Mouse (Mus musculus): ENCODE measurements around the gene Pcyt2. TPM values are rescaled to one million over a fixed set of nuclear protein-coding genes. Genes with fewer than 3 reads are reported as not detected.

Gene Pcyt2
- polyA plus RNA-seq, 1 experiment from 2014 or later: 73.2 TPM

DNA sequence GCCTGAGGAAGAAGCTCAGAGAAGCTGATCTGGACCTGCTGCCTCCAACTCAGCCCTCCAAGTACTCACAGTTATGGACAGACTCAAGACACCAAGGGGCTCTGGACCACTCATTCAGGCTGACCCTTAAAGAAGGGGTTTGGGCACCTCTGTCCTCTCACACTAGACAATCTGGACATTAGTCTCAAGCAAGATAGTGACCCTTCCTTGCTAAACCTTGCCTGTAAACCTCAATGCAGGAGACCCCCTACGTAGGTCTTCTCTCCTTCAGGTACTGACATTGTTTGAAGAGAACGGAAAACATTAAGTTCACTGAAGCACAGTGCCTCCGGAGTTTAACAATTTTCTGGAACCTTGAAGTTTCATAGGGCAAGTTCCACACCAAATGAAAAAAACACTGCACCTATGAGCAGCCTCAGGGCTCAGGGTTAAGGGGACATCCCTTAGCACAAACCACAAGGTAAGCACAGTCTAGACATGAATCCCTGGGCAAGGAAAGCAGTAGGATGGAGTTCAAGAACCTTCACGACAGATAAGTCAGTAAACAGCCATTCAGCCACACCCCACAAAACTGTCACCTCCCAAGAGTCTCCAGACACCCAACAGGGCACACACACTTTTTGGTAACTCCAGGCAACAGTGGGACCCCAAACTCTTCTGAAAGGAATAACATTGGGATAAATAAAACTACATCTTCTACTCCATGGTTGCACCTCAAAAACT is 14.2 kb upstream of the Pcyt2 start:
- H3K4me1 ChIP-seq (ENCODE audit: control insufficient read depth in 2 of 2, insufficient read depth in 2 of 2, low read length in 2 of 2): peaks cover 25 to 31% of the 10 kb centered on the region in 2 experiments
- H3K36me3 ChIP-seq (ENCODE audit: control insufficient read depth, insufficient read depth, low read length): peaks cover 21% of the 10 kb centered on the region
- peak overlapping the region; percentile 76 for H3K4me2 ChIP-seq (ENCODE audit: low read length)
- peak overlapping the region; percentile 87 to 92 for H3K4me3 ChIP-seq (ENCODE audit: control insufficient read depth in 1 of 2, insufficient read depth in 1 of 2, low read depth in 1 of 2, low read length in 2 of 2)
- WGBS: 69% methylated on average over 4 of the region's 4 CpGs
- H3K27me3 ChIP-seq (ENCODE audit: control insufficient read depth, insufficient read depth, low read length): no peaks in the 10 kb centered on the region
- no peaks in the 10 kb centered on the region for H3K9me3 ChIP-seq (ENCODE audit: control insufficient read depth, low read length)
- no peak for ATAC-seq (ENCODE audit: insufficient number of reproducible peaks, insufficient read depth, low FRiP score, low read depth)
- H3K9ac ChIP-seq (ENCODE audit: low read length): peak overlapping the region; percentile 94
- peak overlapping the region; percentile 17 to 86; a peak in 3 of 4 replicates for H3K27ac ChIP-seq (replicated peaks in 1 of 2; ENCODE audit: control insufficient read depth in 1 of 2, insufficient read depth in 1 of 2, low read depth in 2 of 2, low read length in 2 of 2)

- peak overlapping the region; percentile 76 for H3K4me2 ChIP-seq (ENCODE audit: low read length)
- H3K9ac ChIP-seq (ENCODE audit: low read length): peak overlapping the region; percentile 94
- H3K4me3 ChIP-seq (ENCODE audit: control insufficient read depth in 1 of 2, insufficient read depth in 1 of 2, low read depth in 1 of 2, low read length in 2 of 2): peak overlapping the region in 1 of 2 experiments; percentile 87; a peak in 1 of 4 replicates
- H3K4me1 ChIP-seq (ENCODE audit: control insufficient read depth in 2 of 2, insufficient read depth in 2 of 2, low read length in 2 of 2): peaks cover 25 to 31% of the 10 kb centered on the region in 2 experiments
- H3K27me3 ChIP-seq (ENCODE audit: control insufficient read depth, insufficient read depth, low read length): no peaks in the 10 kb centered on the region
- H3K36me3 ChIP-seq (ENCODE audit: control insufficient read depth, insufficient read depth, low read length): peaks cover 21% of the 10 kb centered on the region
- H3K27ac ChIP-seq (replicated peaks in 1 of 2; ENCODE audit: control insufficient read depth in 1 of 2, insufficient read depth in 1 of 2, low read depth in 2 of 2, low read length in 2 of 2): peak overlapping the region in 1 of 2 experiments; percentile 86; a peak in 3 of 4 replicates
- no peak for ATAC-seq (ENCODE audit: insufficient number of reproducible peaks, insufficient read depth, low FRiP score, low read depth)
- 31% methylated on average over 7 of the region's 7 CpGs for WGBS
- no peaks in the 10 kb centered on the region for H3K9me3 ChIP-seq (ENCODE audit: control insufficient read depth, low read length)
These were observed 13.4 kb upstream of the Pcyt2 start for GRCm38 (mm10) chr11:120630881-120631725.

DNA sequence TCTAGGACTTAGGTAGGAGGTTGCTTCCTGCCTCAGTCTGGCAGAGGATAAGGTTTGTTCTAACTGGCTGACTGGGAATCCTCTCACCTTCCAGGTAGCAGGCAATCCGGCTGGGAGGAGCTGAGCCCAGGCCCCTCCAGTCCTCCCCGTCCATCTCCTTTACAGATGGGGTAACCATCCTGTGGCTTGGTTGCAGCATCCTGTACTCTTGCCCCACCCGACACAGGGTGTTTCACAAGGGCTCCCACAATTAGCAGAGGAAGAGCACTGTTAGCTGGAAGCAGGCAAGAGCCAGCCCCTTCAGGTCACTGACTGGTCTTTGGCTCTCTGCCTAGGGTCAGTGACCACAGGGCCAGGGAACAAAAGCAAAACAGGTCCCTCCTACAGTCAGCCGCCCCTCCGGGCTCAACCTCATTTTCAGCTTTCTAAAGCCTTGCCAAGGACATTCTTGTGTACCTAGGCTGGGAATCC is 12.7 kb upstream of the Pcyt2 start:
- no peak for ATAC-seq (ENCODE audit: insufficient number of reproducible peaks, insufficient read depth, low FRiP score, low read depth)
- 41% methylated on average over 5 of the region's 5 CpGs for WGBS
- peak overlapping the region; percentile 66 for H3K9ac ChIP-seq (ENCODE audit: low read length)
- H3K27ac ChIP-seq (replicated peaks in 1 of 2; ENCODE audit: control insufficient read depth in 1 of 2, insufficient read depth in 1 of 2, low read depth in 2 of 2, low read length in 2 of 2): peak overlapping the region; percentile 9 to 63; a peak in 3 of 4 replicates
- H3K4me2 ChIP-seq (ENCODE audit: low read length): peak overlapping the region; percentile 76
- 0 out of 4 replicates have a peak overlapping the region, but pooled peaks of 1 of the 2 experiments have one; percentile 2 for H3K4me3 ChIP-seq (ENCODE audit: control insufficient read depth in 1 of 2, insufficient read depth in 1 of 2, low read depth in 1 of 2, low read length in 2 of 2)
- H3K9me3 ChIP-seq (ENCODE audit: control insufficient read depth, low read length): no peaks in the 10 kb centered on the region
- peaks cover 26 to 36% of the 10 kb centered on the region in 2 experiments for H3K4me1 ChIP-seq (ENCODE audit: control insufficient read depth in 2 of 2, insufficient read depth in 2 of 2, low read length in 2 of 2)
- H3K36me3 ChIP-seq (ENCODE audit: control insufficient read depth, insufficient read depth, low read length): peaks cover 21% of the 10 kb centered on the region
- H3K27me3 ChIP-seq (ENCODE audit: control insufficient read depth, insufficient read depth, low read length): no peaks in the 10 kb centered on the region

DNA sequence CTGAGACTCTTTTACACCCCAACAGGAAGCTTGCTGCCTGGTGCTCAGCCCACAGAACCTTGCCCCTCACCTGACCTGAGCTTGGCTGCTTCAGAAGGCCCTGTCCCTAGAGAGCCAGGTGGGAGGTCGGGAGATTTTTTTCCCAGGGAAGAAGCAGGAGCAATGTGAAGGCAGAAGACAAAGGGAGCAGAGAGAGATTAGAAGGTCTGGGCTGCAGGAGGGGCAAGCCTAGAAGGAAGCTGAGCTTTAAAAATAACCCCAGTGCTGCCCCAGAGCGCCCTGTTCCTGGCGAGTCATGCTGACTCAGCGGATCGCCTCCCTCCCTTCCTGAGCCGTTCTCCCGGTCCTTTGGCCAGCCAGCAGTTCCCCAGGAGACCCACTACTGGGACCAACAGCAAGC is 12.2 kb upstream of the Pcyt2 start:
- peaks cover 21% of the 10 kb centered on the region for H3K36me3 ChIP-seq (ENCODE audit: control insufficient read depth, insufficient read depth, low read length)
- H3K9ac ChIP-seq (ENCODE audit: low read length): peak overlapping the region; percentile 66
- peak overlapping the region; percentile 49 to 63 for H3K27ac ChIP-seq (replicated peaks in 1 of 2; ENCODE audit: control insufficient read depth in 1 of 2, insufficient read depth in 1 of 2, low read depth in 2 of 2, low read length in 2 of 2)
- ATAC-seq (ENCODE audit: insufficient number of reproducible peaks, insufficient read depth, low FRiP score, low read depth): no peak
- peaks cover 30 to 41% of the 10 kb centered on the region in 2 experiments for H3K4me1 ChIP-seq (ENCODE audit: control insufficient read depth in 2 of 2, insufficient read depth in 2 of 2, low read length in 2 of 2)
- H3K9me3 ChIP-seq (ENCODE audit: control insufficient read depth, low read length): no peaks in the 10 kb centered on the region
- no peak overlapping the region for H3K4me3 ChIP-seq (ENCODE audit: control insufficient read depth in 1 of 2, insufficient read depth in 1 of 2, low read depth in 1 of 2, low read length in 2 of 2)
- 11% methylated on average over 7 of the region's 7 CpGs for WGBS
- no peaks in the 10 kb centered on the region for H3K27me3 ChIP-seq (ENCODE audit: control insufficient read depth, insufficient read depth, low read length)
- H3K4me2 ChIP-seq (ENCODE audit: low read length): peak overlapping the region; percentile 76

GRCm38 (mm10) chr11:120629341-120629730 is 11.6 kb upstream of the Pcyt2 start:
- Histone ChIP-seq H3K36me3 (ENCODE audit: control insufficient read depth, insufficient read depth, low read length) (peaks cover 21% of the 10 kb centered on the region), H3K9me3 (ENCODE audit: control insufficient read depth, low read length) (no peaks in the 10 kb centered on the region), H3K27me3 (ENCODE audit: control insufficient read depth, insufficient read depth, low read length) (no peaks in the 10 kb centered on the region), H3K4me3 (ENCODE audit: control insufficient read depth in 1 of 2, insufficient read depth in 1 of 2, low read depth in 1 of 2, low read length in 2 of 2) (no peak overlapping the region), H3K4me2 (ENCODE audit: low read length) (peak overlapping the region; percentile 76; the same call in 1 of the 2 replicates), H3K4me1 (ENCODE audit: control insufficient read depth in 2 of 2, insufficient read depth in 2 of 2, low read length in 2 of 2) (peaks cover 30 to 41% of the 10 kb centered on the region in 2 experiments), H3K9ac (ENCODE audit: low read length) (no peak overlapping the region), H3K27ac (replicated peaks in 1 of 2; ENCODE audit: control insufficient read depth in 1 of 2, insufficient read depth in 1 of 2, low read depth in 2 of 2, low read length in 2 of 2) (peak overlapping the region; percentile 49 to 63; a peak in 2 of 4 replicates)
- ATAC-seq (ENCODE audit: insufficient number of reproducible peaks, insufficient read depth, low FRiP score, low read depth): no peak
- 80% methylated on average over 23 of the region's 23 CpGs for WGBS

- H3K9me3 ChIP-seq (ENCODE audit: control insufficient read depth, low read length): no peaks in the 10 kb centered on the region
- no peak for ATAC-seq (ENCODE audit: insufficient number of reproducible peaks, insufficient read depth, low FRiP score, low read depth)
- H3K27me3 ChIP-seq (ENCODE audit: control insufficient read depth, insufficient read depth, low read length): no peaks in the 10 kb centered on the region
- 94% methylated on average over 23 of the region's 23 CpGs for WGBS
- peaks cover 30 to 45% of the 10 kb centered on the region in 2 experiments for H3K4me1 ChIP-seq (ENCODE audit: control insufficient read depth in 2 of 2, insufficient read depth in 2 of 2, low read length in 2 of 2)
- H3K9ac ChIP-seq (ENCODE audit: low read length): no peak overlapping the region
- no peak overlapping the region for H3K27ac ChIP-seq (replicated peaks in 1 of 2; ENCODE audit: control insufficient read depth in 1 of 2, insufficient read depth in 1 of 2, low read depth in 2 of 2, low read length in 2 of 2)
- H3K4me3 ChIP-seq (ENCODE audit: control insufficient read depth in 1 of 2, insufficient read depth in 1 of 2, low read depth in 1 of 2, low read length in 2 of 2): no peak overlapping the region
- H3K4me2 ChIP-seq (ENCODE audit: low read length): no peak overlapping the region; the same call in 1 of the 2 replicates
- peaks cover 21% of the 10 kb centered on the region for H3K36me3 ChIP-seq (ENCODE audit: control insufficient read depth, insufficient read depth, low read length)
These were observed 11.0 kb upstream of the Pcyt2 start for GRCm38 (mm10) chr11:120628601-120629340.

All from heart, embryonic 14.5 days (tissue).